Mouse (Mus musculus): ENCODE results near the gene Matk. TPM values are rescaled to one million over a fixed set of nuclear protein-coding genes. Genes with fewer than 3 reads are reported as not detected.

Gene Matk
- polyA plus RNA-seq, 1 experiment from 2014 or later: 1.7 TPM

- Histone ChIP-seq H3K27me3 (ENCODE audit: control insufficient read depth, insufficient read depth, low read length) (peaks cover 61% of the 10 kb centered on the region), H3K27ac (ENCODE audit: low read depth, low read length) (no peak overlapping the region), H3K4me2 (no peak overlapping the region; the same call in 1 of the 2 replicates), H3K4me1 (ENCODE audit: control insufficient read depth, insufficient read depth, low read length) (peaks cover 8% of the 10 kb centered on the region; the same call in 1 of the 2 replicates), H3K9me3 (replicated peaks; ENCODE audit: control insufficient read depth, low read length) (no peaks in the 10 kb centered on the region), H3K4me3 (ENCODE audit: low read depth, low read length) (no peak overlapping the region), H3K9ac (ENCODE audit: low read depth, low read length) (no peak overlapping the region), H3K36me3 (ENCODE audit: control insufficient read depth, insufficient read depth, low read length) (no peaks in the 10 kb centered on the region)
- no peak for ATAC-seq (replicated peaks; ENCODE audit: insufficient number of reproducible peaks, low FRiP score, low TSS enrichment)
- WGBS (ENCODE audit: insufficient replicate concordance): 42% methylated on average over 6 of the region's 6 CpGs
These were observed 33.9 kb downstream of the Matk start for GRCm38 (mm10) chr10:81286586-81286985.

GRCm38 (mm10) chr10:81287513-81288157 is 34.9 kb downstream of the Matk start:
- no peak for ATAC-seq (replicated peaks; ENCODE audit: insufficient number of reproducible peaks, low FRiP score, low TSS enrichment)
- H3K27me3 ChIP-seq (ENCODE audit: control insufficient read depth, insufficient read depth, low read length): peaks cover 62% of the 10 kb centered on the region

GRCm38 (mm10) chr10:81288601-81289000 is 35.9 kb downstream of the Matk start:
- no peak overlapping the region for H3K4me2 ChIP-seq
- H3K27me3 ChIP-seq (ENCODE audit: control insufficient read depth, insufficient read depth, low read length): peaks cover 52% of the 10 kb centered on the region
- no peak overlapping the region for H3K27ac ChIP-seq (ENCODE audit: low read depth, low read length)
- H3K4me1 ChIP-seq (ENCODE audit: control insufficient read depth, insufficient read depth, low read length): peaks cover 10% of the 10 kb centered on the region
- ATAC-seq (replicated peaks; ENCODE audit: insufficient number of reproducible peaks, low FRiP score, low TSS enrichment): no peak
- 20% methylated on average over 6 of the region's 6 CpGs for WGBS (ENCODE audit: insufficient replicate concordance)
- H3K9ac ChIP-seq (ENCODE audit: low read depth, low read length): no peak overlapping the region
- no peaks in the 10 kb centered on the region for H3K9me3 ChIP-seq (replicated peaks; ENCODE audit: control insufficient read depth, low read length)
- H3K36me3 ChIP-seq (ENCODE audit: control insufficient read depth, insufficient read depth, low read length): no peaks in the 10 kb centered on the region
- H3K4me3 ChIP-seq (ENCODE audit: low read depth, low read length): no peak overlapping the region

More at GRCm38 (mm10) chr10:81287513-81288157, 34.9 kb downstream of the Matk start:
- Histone ChIP-seq H3K4me1 (ENCODE audit: control insufficient read depth, insufficient read depth, low read length) (peaks cover 8% of the 10 kb centered on the region; the same call in 1 of the 2 replicates), H3K4me3 (ENCODE audit: low read depth, low read length) (no peak overlapping the region), H3K9ac (ENCODE audit: low read depth, low read length) (no peak overlapping the region), H3K4me2 (no peak overlapping the region), H3K27ac (ENCODE audit: low read depth, low read length) (no peak overlapping the region), H3K36me3 (ENCODE audit: control insufficient read depth, insufficient read depth, low read length) (no peaks in the 10 kb centered on the region), H3K9me3 (replicated peaks; ENCODE audit: control insufficient read depth, low read length) (no peaks in the 10 kb centered on the region)
- WGBS (ENCODE audit: insufficient replicate concordance): 49% methylated on average over 8 of the region's 8 CpGs

GRCm38 (mm10) chr10:81289278-81289677 is 36.5 kb downstream of the Matk start:
- Histone ChIP-seq H3K4me1 (ENCODE audit: control insufficient read depth, insufficient read depth, low read length) (peaks cover 17% of the 10 kb centered on the region), H3K36me3 (ENCODE audit: control insufficient read depth, insufficient read depth, low read length) (no peaks in the 10 kb centered on the region), H3K9me3 (replicated peaks; ENCODE audit: control insufficient read depth, low read length) (no peaks in the 10 kb centered on the region), H3K4me2 (no peak overlapping the region), H3K27ac (ENCODE audit: low read depth, low read length) (no peak overlapping the region), H3K4me3 (ENCODE audit: low read depth, low read length) (no peak overlapping the region), H3K9ac (ENCODE audit: low read depth, low read length) (no peak overlapping the region), H3K27me3 (ENCODE audit: control insufficient read depth, insufficient read depth, low read length) (peaks cover 46% of the 10 kb centered on the region)
- 3% methylated on average over 7 of the region's 7 CpGs for WGBS (ENCODE audit: insufficient replicate concordance)
- ATAC-seq (replicated peaks; ENCODE audit: insufficient number of reproducible peaks, low FRiP score, low TSS enrichment): no peak

- H3K27ac ChIP-seq (ENCODE audit: low read depth, low read length): no peak overlapping the region
- H3K27me3 ChIP-seq (ENCODE audit: control insufficient read depth, insufficient read depth, low read length): peaks cover 40% of the 10 kb centered on the region
- no peaks in the 10 kb centered on the region for H3K36me3 ChIP-seq (ENCODE audit: control insufficient read depth, insufficient read depth, low read length)
- H3K4me1 ChIP-seq (ENCODE audit: control insufficient read depth, insufficient read depth, low read length): peaks cover 22% of the 10 kb centered on the region
- ATAC-seq (replicated peaks; ENCODE audit: insufficient number of reproducible peaks, low FRiP score, low TSS enrichment): no peak
- no peak overlapping the region for H3K9ac ChIP-seq (ENCODE audit: low read depth, low read length)
- H3K9me3 ChIP-seq (replicated peaks; ENCODE audit: control insufficient read depth, low read length): no peaks in the 10 kb centered on the region
- H3K4me2 ChIP-seq: no peak overlapping the region
- WGBS (ENCODE audit: insufficient replicate concordance): 66% methylated on average over 14 of the region's 14 CpGs
- H3K4me3 ChIP-seq (ENCODE audit: low read depth, low read length): no peak overlapping the region
These were observed 37.1 kb downstream of the Matk start for GRCm38 (mm10) chr10:81289811-81290210.

GRCm38 (mm10) chr10:81290698-81291460 is 38.1 kb downstream of the Matk start:
- Histone ChIP-seq H3K9ac (ENCODE audit: low read depth, low read length) (no peak overlapping the region), H3K4me3 (ENCODE audit: low read depth, low read length) (no peak overlapping the region), H3K27ac (ENCODE audit: low read depth, low read length) (no peak overlapping the region), H3K27me3 (ENCODE audit: control insufficient read depth, insufficient read depth, low read length) (peaks cover 32% of the 10 kb centered on the region), H3K4me2 (no peak overlapping the region), H3K4me1 (ENCODE audit: control insufficient read depth, insufficient read depth, low read length) (peaks cover 32% of the 10 kb centered on the region), H3K9me3 (replicated peaks; ENCODE audit: control insufficient read depth, low read length) (no peaks in the 10 kb centered on the region), H3K36me3 (ENCODE audit: control insufficient read depth, insufficient read depth, low read length) (no peaks in the 10 kb centered on the region)
- WGBS (ENCODE audit: insufficient replicate concordance): 19% methylated on average over 24 of the region's 24 CpGs
- ATAC-seq (replicated peaks; ENCODE audit: insufficient number of reproducible peaks, low FRiP score, low TSS enrichment): no peak

GRCm38 (mm10) chr10:81291511-81292104 is 38.9 kb downstream of the Matk start, which contains the start of gene Tjp3:
Gene Tjp3, minus strand, starts transcription at chr10:81291581.
- no peaks in the 10 kb centered on the region for H3K9me3 ChIP-seq (replicated peaks; ENCODE audit: control insufficient read depth, low read length)
- H3K36me3 ChIP-seq (ENCODE audit: control insufficient read depth, insufficient read depth, low read length): no peaks in the 10 kb centered on the region
- peak within 1 kb of the TSS; percentile 19; the same call in 1 of the 2 replicates for H3K4me2 ChIP-seq
- peaks cover 32% of the 10 kb centered on the region for H3K27me3 ChIP-seq (ENCODE audit: control insufficient read depth, insufficient read depth, low read length)
- WGBS (ENCODE audit: insufficient replicate concordance): 72% methylated on average over 9 of the region's 9 CpGs
- 0 out of 2 replicates have a peak within 1 kb of the TSS, but pooled peaks have one; percentile 80 for H3K4me3 ChIP-seq (ENCODE audit: low read depth, low read length)
- ATAC-seq (replicated peaks; ENCODE audit: insufficient number of reproducible peaks, low FRiP score, low TSS enrichment): no peak
- peaks cover 33% of the 10 kb centered on the region for H3K4me1 ChIP-seq (ENCODE audit: control insufficient read depth, insufficient read depth, low read length)
- H3K27ac ChIP-seq (ENCODE audit: low read depth, low read length): no peak within 1 kb of the TSS
- H3K9ac ChIP-seq (ENCODE audit: low read depth, low read length): no peak within 1 kb of the TSS

GRCm38 (mm10) chr10:81292554-81293333 is 40.0 kb downstream of the Matk start, which contains the start of gene Pip5k1c:
Gene Pip5k1c, plus strand, starts transcription at chr10:81292963.
- peaks cover 37% of the 10 kb centered on the region for H3K4me1 ChIP-seq (ENCODE audit: control insufficient read depth, insufficient read depth, low read length)
- H3K27ac ChIP-seq (ENCODE audit: low read depth, low read length): peak within 1 kb of the TSS; percentile 51; the same call in 1 of the 2 replicates
- peak within 1 kb of the TSS; percentile 96 for H3K4me2 ChIP-seq
- ATAC-seq (replicated peaks; ENCODE audit: insufficient number of reproducible peaks, low FRiP score, low TSS enrichment): peak; percentile 94
- H3K9ac ChIP-seq (ENCODE audit: low read depth, low read length): peak within 1 kb of the TSS; percentile 79
- H3K4me3 ChIP-seq (ENCODE audit: low read depth, low read length): peak within 1 kb of the TSS; percentile 80
- no peaks in the 10 kb centered on the region for H3K36me3 ChIP-seq (ENCODE audit: control insufficient read depth, insufficient read depth, low read length)
- H3K27me3 ChIP-seq (ENCODE audit: control insufficient read depth, insufficient read depth, low read length): peaks cover 32% of the 10 kb centered on the region
- H3K9me3 ChIP-seq (replicated peaks; ENCODE audit: control insufficient read depth, low read length): no peaks in the 10 kb centered on the region
- under 1% methylated on average over 77 of the region's 80 CpGs for WGBS (ENCODE audit: insufficient replicate concordance)

Measured in heart, embryonic 11.5 days (tissue).